Mouse (Mus musculus): ENCODE results near the gene Wscd2. TPM values are rescaled to one million over a fixed set of nuclear protein-coding genes. Genes with fewer than 3 reads are reported as not detected.

The Wscd2 gene
- polyA plus RNA-seq, 1 experiment from 2014 or later: 11.3 TPM

- 1% methylated on average over 63 of the region's 63 CpGs for WGBS
- peaks cover 26% of the 10 kb centered on the region for H3K4me1 ChIP-seq (replicated peaks; ENCODE audit: control insufficient read depth, insufficient read depth, low read length)
- H3K9me3 ChIP-seq (ENCODE audit: control insufficient read depth, low read length): no peaks in the 10 kb centered on the region
- peak overlapping the region; percentile 58 for H3K4me3 ChIP-seq (replicated peaks; ENCODE audit: low read length)
- H3K27me3 ChIP-seq (replicated peaks; ENCODE audit: control insufficient read depth, insufficient read depth, low read length): no peaks in the 10 kb centered on the region
- H3K9ac ChIP-seq (replicated peaks; ENCODE audit: low read depth, low read length): peak overlapping the region; percentile 61
- ATAC-seq: peak; percentile 91
- peak overlapping the region; percentile 66 for H3K27ac ChIP-seq (ENCODE audit: low read length)
- H3K36me3 ChIP-seq (ENCODE audit: control insufficient read depth, insufficient read depth): no peaks in the 10 kb centered on the region
- peak overlapping the region; percentile 60 for H3K4me2 ChIP-seq (ENCODE audit: low read length)
Observed at GRCm38 (mm10) chr5:113490467-113491260, 531 bp downstream of the Wscd2 start.

- Histone ChIP-seq H3K4me2 (ENCODE audit: low read length) (peak overlapping the region; percentile 60), H3K9me3 (ENCODE audit: control insufficient read depth, low read length) (no peaks in the 10 kb centered on the region), H3K27ac (ENCODE audit: low read length) (no peak overlapping the region), H3K4me3 (replicated peaks; ENCODE audit: low read length) (peak overlapping the region; percentile 58), H3K9ac (replicated peaks; ENCODE audit: low read depth, low read length) (peak overlapping the region; percentile 61), H3K27me3 (replicated peaks; ENCODE audit: control insufficient read depth, insufficient read depth, low read length) (no peaks in the 10 kb centered on the region), H3K36me3 (ENCODE audit: control insufficient read depth, insufficient read depth) (no peaks in the 10 kb centered on the region), H3K4me1 (replicated peaks; ENCODE audit: control insufficient read depth, insufficient read depth, low read length) (peaks cover 26% of the 10 kb centered on the region)
- no peak for ATAC-seq
- WGBS: 71% methylated on average over 4 of the region's 4 CpGs
Observed at GRCm38 (mm10) chr5:113491552-113491951, 1.4 kb downstream of the Wscd2 start.

GRCm38 (mm10) chr5:113491988-113492387, 1.9 kb downstream of the Wscd2 start:
- Histone ChIP-seq H3K4me1 (replicated peaks; ENCODE audit: control insufficient read depth, insufficient read depth, low read length) (peaks cover 26% of the 10 kb centered on the region), H3K36me3 (ENCODE audit: control insufficient read depth, insufficient read depth) (no peaks in the 10 kb centered on the region), H3K9ac (replicated peaks; ENCODE audit: low read depth, low read length) (no peak overlapping the region), H3K4me3 (replicated peaks; ENCODE audit: low read length) (no peak overlapping the region; the same call in 1 of the 2 replicates), H3K27me3 (replicated peaks; ENCODE audit: control insufficient read depth, insufficient read depth, low read length) (no peaks in the 10 kb centered on the region), H3K9me3 (ENCODE audit: control insufficient read depth, low read length) (no peaks in the 10 kb centered on the region), H3K4me2 (ENCODE audit: low read length) (peak overlapping the region; percentile 60), H3K27ac (ENCODE audit: low read length) (no peak overlapping the region)
- 84% methylated on average over 3 of the region's 3 CpGs for WGBS
- no peak for ATAC-seq

- Histone ChIP-seq H3K36me3 (ENCODE audit: control insufficient read depth, insufficient read depth) (no peaks in the 10 kb centered on the region), H3K4me2 (ENCODE audit: low read length) (peak overlapping the region; percentile 60), H3K27me3 (replicated peaks; ENCODE audit: control insufficient read depth, insufficient read depth, low read length) (no peaks in the 10 kb centered on the region), H3K9me3 (ENCODE audit: control insufficient read depth, low read length) (no peaks in the 10 kb centered on the region), H3K27ac (ENCODE audit: low read length) (peak overlapping the region; percentile 16; the same call in 1 of the 2 replicates), H3K4me3 (replicated peaks; ENCODE audit: low read length) (peak overlapping the region; percentile 16), H3K9ac (replicated peaks; ENCODE audit: low read depth, low read length) (0 out of 2 replicates have a peak overlapping the region, but pooled peaks have one; percentile 24), H3K4me1 (replicated peaks; ENCODE audit: control insufficient read depth, insufficient read depth, low read length) (peaks cover 26% of the 10 kb centered on the region)
- no peak; the same call in 1 of the 2 replicates for ATAC-seq
- WGBS: 10% methylated on average over 7 of the region's 7 CpGs
Observed at GRCm38 (mm10) chr5:113492417-113493035, 2.4 kb downstream of the Wscd2 start.

GRCm38 (mm10) chr5:113493997-113494396, 3.9 kb downstream of the Wscd2 start:
- H3K4me2 ChIP-seq (ENCODE audit: low read length): no peak overlapping the region
- no peak overlapping the region for H3K27ac ChIP-seq (ENCODE audit: low read length)
- no peaks in the 10 kb centered on the region for H3K36me3 ChIP-seq (ENCODE audit: control insufficient read depth, insufficient read depth)
- no peaks in the 10 kb centered on the region for H3K9me3 ChIP-seq (ENCODE audit: control insufficient read depth, low read length)
- no peak overlapping the region for H3K9ac ChIP-seq (replicated peaks; ENCODE audit: low read depth, low read length)
- peaks cover 26% of the 10 kb centered on the region for H3K4me1 ChIP-seq (replicated peaks; ENCODE audit: control insufficient read depth, insufficient read depth, low read length)
- 68% methylated on average over 8 of the region's 8 CpGs for WGBS
- no peak overlapping the region for H3K4me3 ChIP-seq (replicated peaks; ENCODE audit: low read length)
- ATAC-seq: no peak
- no peaks in the 10 kb centered on the region for H3K27me3 ChIP-seq (replicated peaks; ENCODE audit: control insufficient read depth, insufficient read depth, low read length)

- no peak overlapping the region for H3K4me2 ChIP-seq (ENCODE audit: low read length)
- peak; percentile 32; the same call in 1 of the 2 replicates for ATAC-seq
- 41% methylated on average over 3 of the region's 3 CpGs for WGBS
Observed at GRCm38 (mm10) chr5:113496926-113497325, 6.8 kb downstream of the Wscd2 start.

GRCm38 (mm10) chr5:113499421-113499820, 9.3 kb downstream of the Wscd2 start:
- H3K36me3 ChIP-seq (ENCODE audit: control insufficient read depth, insufficient read depth): no peaks in the 10 kb centered on the region
- H3K4me3 ChIP-seq (replicated peaks; ENCODE audit: low read length): no peak overlapping the region
- H3K4me2 ChIP-seq (ENCODE audit: low read length): no peak overlapping the region
- no peak overlapping the region for H3K9ac ChIP-seq (replicated peaks; ENCODE audit: low read depth, low read length)
- ATAC-seq: no peak
- H3K27ac ChIP-seq (ENCODE audit: low read length): no peak overlapping the region
- peaks cover 13% of the 10 kb centered on the region for H3K4me1 ChIP-seq (replicated peaks; ENCODE audit: control insufficient read depth, insufficient read depth, low read length)
- no peaks in the 10 kb centered on the region for H3K27me3 ChIP-seq (replicated peaks; ENCODE audit: control insufficient read depth, insufficient read depth, low read length)
- no peaks in the 10 kb centered on the region for H3K9me3 ChIP-seq (ENCODE audit: control insufficient read depth, low read length)
- 88% methylated on average over 11 of the region's 11 CpGs for WGBS

More at GRCm38 (mm10) chr5:113496926-113497325, 6.8 kb downstream of the Wscd2 start:
- H3K9ac ChIP-seq (replicated peaks; ENCODE audit: low read depth, low read length): no peak overlapping the region
- H3K27me3 ChIP-seq (replicated peaks; ENCODE audit: control insufficient read depth, insufficient read depth, low read length): no peaks in the 10 kb centered on the region
- peaks cover 12% of the 10 kb centered on the region for H3K4me1 ChIP-seq (replicated peaks; ENCODE audit: control insufficient read depth, insufficient read depth, low read length)
- no peaks in the 10 kb centered on the region for H3K9me3 ChIP-seq (ENCODE audit: control insufficient read depth, low read length)
- no peak overlapping the region for H3K4me3 ChIP-seq (replicated peaks; ENCODE audit: low read length)
- H3K27ac ChIP-seq (ENCODE audit: low read length): no peak overlapping the region
- no peaks in the 10 kb centered on the region for H3K36me3 ChIP-seq (ENCODE audit: control insufficient read depth, insufficient read depth)

- no peaks in the 10 kb centered on the region for H3K9me3 ChIP-seq (ENCODE audit: control insufficient read depth, low read length)
- no peak overlapping the region for H3K27ac ChIP-seq (ENCODE audit: low read length)
- no peaks in the 10 kb centered on the region for H3K36me3 ChIP-seq (ENCODE audit: control insufficient read depth, insufficient read depth)
- H3K9ac ChIP-seq (replicated peaks; ENCODE audit: low read depth, low read length): peak overlapping the region; percentile 42
- H3K27me3 ChIP-seq (replicated peaks; ENCODE audit: control insufficient read depth, insufficient read depth, low read length): no peaks in the 10 kb centered on the region
- WGBS: 4% methylated on average over 10 of the region's 10 CpGs
- no peak overlapping the region for H3K4me3 ChIP-seq (replicated peaks; ENCODE audit: low read length)
- H3K4me2 ChIP-seq (ENCODE audit: low read length): peak overlapping the region; percentile 29
- peaks cover 24% of the 10 kb centered on the region for H3K4me1 ChIP-seq (replicated peaks; ENCODE audit: control insufficient read depth, insufficient read depth, low read length)
- peak; percentile 43 for ATAC-seq
Observed at GRCm38 (mm10) chr5:113503276-113503675, 13.1 kb downstream of the Wscd2 start.

GRCm38 (mm10) chr5:113504654-113505053, 14.5 kb downstream of the Wscd2 start:
- H3K4me2 ChIP-seq (ENCODE audit: low read length): no peak overlapping the region
- 12% methylated on average over 4 of the region's 4 CpGs for WGBS
- no peaks in the 10 kb centered on the region for H3K36me3 ChIP-seq (ENCODE audit: control insufficient read depth, insufficient read depth)
- no peak overlapping the region for H3K27ac ChIP-seq (ENCODE audit: low read length)
- H3K4me1 ChIP-seq (replicated peaks; ENCODE audit: control insufficient read depth, insufficient read depth, low read length): peaks cover 24% of the 10 kb centered on the region
- ATAC-seq: peak; percentile 56; the same call in 1 of the 2 replicates
- no peaks in the 10 kb centered on the region for H3K9me3 ChIP-seq (ENCODE audit: control insufficient read depth, low read length)
- H3K4me3 ChIP-seq (replicated peaks; ENCODE audit: low read length): no peak overlapping the region
- H3K9ac ChIP-seq (replicated peaks; ENCODE audit: low read depth, low read length): no peak overlapping the region
- H3K27me3 ChIP-seq (replicated peaks; ENCODE audit: control insufficient read depth, insufficient read depth, low read length): no peaks in the 10 kb centered on the region

Measured in forebrain, embryonic 16.5 days (tissue).